Mouse (Mus musculus) embryonic facial prominence, embryonic 12.5 days (tissue): ENCODE measurements around the gene Nabp1. TPM values are rescaled to one million over a fixed set of nuclear protein-coding genes. Genes with fewer than 3 reads are reported as not detected.

Experiments used
- ATAC-seq: fragments of 200-750 bp; cut with Nextera tagmentation; 2 replicates; pipeline ENCODE4 v1.8.0; 2017; ENCODE audit not compliant: insufficient number of reproducible peaks, insufficient read depth, low FRiP score, low TSS enrichment
- H3K27ac ChIP-seq: fragments of 300-500 bp; sonication (generic); 2 replicates; pipeline ENCODE4 v1.5.1; 2016; ENCODE audit warnings: mild to moderate bottlenecking
- H3K27me3 ChIP-seq: fragments of 300-500 bp; sonication (generic); 2 replicates; pipeline ENCODE4 v1.6.1; 2016; ENCODE audit warnings: mild to moderate bottlenecking, moderate library complexity
- H3K36me3 ChIP-seq: fragments of 300-500 bp; sonication (generic); 2 replicates; pipeline ENCODE4 v1.6.1; 2016; ENCODE audit warnings: mild to moderate bottlenecking
- H3K4me1 ChIP-seq: fragments of 300-500 bp; sonication (generic); 2 replicates; pipeline ENCODE4 v1.6.1; 2016
- H3K4me2 ChIP-seq: fragments of 300-500 bp; sonication (generic); replicated peaks from 2 replicates; pipeline ENCODE4 v1.6.1; 2016; ENCODE audit warnings: mild to moderate bottlenecking, moderate library complexity
- H3K4me3 ChIP-seq: fragments of 300-500 bp; sonication (generic); 2 replicates; pipeline ENCODE4 v1.5.1; 2016; ENCODE audit warnings: mild to moderate bottlenecking
- H3K9ac ChIP-seq: fragments of 300-500 bp; sonication (generic); 2 replicates; pipeline ENCODE4 v1.6.1; 2016; ENCODE audit warnings: mild to moderate bottlenecking, moderate library complexity
- H3K9me3 ChIP-seq: fragments of 300-500 bp; sonication (generic); 2 replicates; pipeline ENCODE4 v1.6.1; 2016; ENCODE audit warnings: mild to moderate bottlenecking, moderate library complexity
- WGBS: fragments of 180-500 bp; shearing (Covaris S2); methylation state at CpG from one replicate; pipeline ENCODE4 v1.1.7; 2016; 5-methylcytosine and 5-hydroxymethylcytosine counted together
- polyA plus RNA-seq: library from polyadenylated mRNA; unstranded; fragments of >200 nt; fragmentation: Nextera tagmentation; extraction: Ambion mirVana; gene quantifications from 2 replicates; pipeline ENCODE4 v1.2.1, GENCODE M21; 2016

The Nabp1 gene
- polyA plus RNA-seq, result 5.7 and 6.8 TPM in 2 replicates

DNA sequence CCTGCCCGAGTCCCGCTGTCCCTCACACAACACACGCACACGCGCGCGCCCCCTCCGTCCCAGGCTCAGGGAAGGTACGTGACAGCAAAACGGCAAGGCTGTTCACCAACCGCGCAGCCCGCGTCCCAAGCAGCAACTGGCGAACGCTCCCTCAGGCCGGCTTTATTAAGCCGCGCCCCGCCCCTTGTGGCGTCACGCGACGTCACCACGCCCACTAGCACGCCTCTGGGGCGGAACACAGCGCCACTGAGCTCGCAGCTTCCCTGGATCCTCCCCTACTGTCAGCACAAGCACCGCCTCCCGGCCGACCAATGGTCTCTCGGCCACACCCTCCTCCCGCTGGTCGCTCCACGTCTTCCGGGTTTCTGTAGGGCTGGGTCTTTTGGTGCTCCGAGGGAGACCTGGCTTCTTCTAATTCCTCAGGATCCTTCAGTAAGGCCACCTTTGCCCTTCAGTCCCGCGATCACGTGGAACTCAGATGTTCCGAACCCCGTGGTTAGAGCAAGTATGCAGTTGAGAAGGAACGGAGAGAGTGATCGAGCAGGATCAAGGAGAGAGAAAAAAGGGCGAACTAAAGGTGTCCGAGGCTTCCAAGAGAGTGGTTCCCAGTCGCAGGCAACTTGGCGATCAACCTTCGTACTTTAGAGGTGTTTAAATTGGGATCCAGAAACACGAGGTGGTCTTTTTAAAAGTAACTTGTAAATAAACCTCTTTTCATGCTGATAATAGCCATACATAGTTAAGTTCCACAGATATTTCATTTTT is at the start of gene Nabp1:
Nabp1 (minus strand) TSS at position 164 of the 765 bp plus-strand sequence.
- H3K4me3 ChIP-seq, result peak within 1 kb of the TSS; percentile 60
- WGBS, result under 1% methylated on average over 51 of the region's 51 CpGs
- H3K9me3 ChIP-seq, result no peaks in the 10 kb centered on the region
- H3K4me1 ChIP-seq, result no peaks in the 10 kb centered on the region
- H3K9ac ChIP-seq, result peak within 1 kb of the TSS; percentile 66
- peak; percentile 100 for ATAC-seq
- H3K27ac ChIP-seq, result peak within 1 kb of the TSS; percentile 68; the same call in 1 of the 2 replicates
- no peaks in the 10 kb centered on the region for H3K27me3 ChIP-seq
- H3K36me3 ChIP-seq, result no peaks in the 10 kb centered on the region
- H3K4me2 ChIP-seq, result peak within 1 kb of the TSS; percentile 88

DNA sequence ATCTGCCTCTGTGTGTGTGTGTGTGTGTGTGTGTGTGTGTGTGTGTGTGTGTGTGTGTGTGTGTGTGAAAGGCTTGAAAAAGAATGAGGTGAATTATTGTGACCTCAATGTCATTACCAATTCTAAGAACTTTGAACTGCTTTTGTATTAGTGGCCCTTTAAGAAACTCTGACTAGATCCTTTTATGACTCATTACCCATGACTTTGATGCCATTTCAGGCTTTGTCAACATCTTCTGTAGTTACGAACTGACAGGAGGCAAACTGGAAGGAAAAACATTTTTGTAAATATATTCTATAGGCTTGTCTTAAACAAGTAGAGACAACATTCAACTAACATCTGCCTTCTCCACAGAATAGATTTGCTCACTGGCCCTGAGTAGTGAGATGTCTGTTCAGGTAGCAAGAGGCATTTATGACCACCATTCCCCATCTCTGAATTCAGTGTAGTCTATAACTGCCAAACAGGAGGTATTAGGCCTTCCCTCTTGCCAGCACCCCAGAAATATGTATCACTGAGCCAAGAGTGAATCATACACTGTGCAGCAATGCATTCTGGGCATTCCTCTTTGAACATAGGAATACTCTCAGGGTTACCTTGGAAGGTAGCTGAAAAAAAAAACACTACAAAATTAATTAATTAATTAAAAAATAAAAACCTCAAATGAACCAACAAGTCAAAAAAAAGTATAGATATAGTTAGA is 47.5 kb upstream of the Nabp1 start:
- H3K4me2 ChIP-seq, result no peak overlapping the region
- H3K9me3 ChIP-seq, result no peaks in the 10 kb centered on the region
- H3K27ac ChIP-seq, result no peak overlapping the region
- H3K4me1 ChIP-seq, result peaks cover 5% of the 10 kb centered on the region; the same call in 1 of the 2 replicates
- WGBS, result 76% methylated on average over 1 of the region's 1 CpGs
- ATAC-seq, result no peak
- no peak overlapping the region for H3K4me3 ChIP-seq
- no peaks in the 10 kb centered on the region for H3K36me3 ChIP-seq
- no peaks in the 10 kb centered on the region for H3K27me3 ChIP-seq
- H3K9ac ChIP-seq, result no peak overlapping the region

DNA sequence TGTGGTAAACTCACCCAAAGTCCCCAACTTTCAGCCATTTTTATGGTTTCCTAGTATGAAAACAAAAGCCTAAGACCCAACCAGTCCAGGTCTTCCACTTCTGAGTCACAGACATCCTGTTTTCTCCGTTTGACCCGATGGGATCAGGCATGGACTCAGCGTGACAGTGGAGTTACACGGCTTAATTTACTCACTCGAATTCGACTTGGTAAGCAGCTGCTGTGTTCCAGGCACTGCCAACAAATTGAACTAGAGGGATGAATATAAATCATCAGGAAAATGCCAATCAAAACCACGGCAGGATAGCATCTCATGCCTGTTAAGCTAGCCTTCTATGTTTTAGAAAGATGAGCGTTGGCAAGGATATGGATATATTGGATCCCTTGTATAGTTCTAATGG is 43.4 kb upstream of the Nabp1 start:
- Histone ChIP-seq H3K9ac (no peak overlapping the region), H3K4me2 (no peak overlapping the region), H3K27me3 (no peaks in the 10 kb centered on the region), H3K9me3 (no peaks in the 10 kb centered on the region), H3K4me3 (no peak overlapping the region), H3K4me1 (no peaks in the 10 kb centered on the region), H3K27ac (no peak overlapping the region), H3K36me3 (no peaks in the 10 kb centered on the region)
- ATAC-seq, result no peak
- WGBS, result 71% methylated on average over 8 of the region's 8 CpGs

DNA sequence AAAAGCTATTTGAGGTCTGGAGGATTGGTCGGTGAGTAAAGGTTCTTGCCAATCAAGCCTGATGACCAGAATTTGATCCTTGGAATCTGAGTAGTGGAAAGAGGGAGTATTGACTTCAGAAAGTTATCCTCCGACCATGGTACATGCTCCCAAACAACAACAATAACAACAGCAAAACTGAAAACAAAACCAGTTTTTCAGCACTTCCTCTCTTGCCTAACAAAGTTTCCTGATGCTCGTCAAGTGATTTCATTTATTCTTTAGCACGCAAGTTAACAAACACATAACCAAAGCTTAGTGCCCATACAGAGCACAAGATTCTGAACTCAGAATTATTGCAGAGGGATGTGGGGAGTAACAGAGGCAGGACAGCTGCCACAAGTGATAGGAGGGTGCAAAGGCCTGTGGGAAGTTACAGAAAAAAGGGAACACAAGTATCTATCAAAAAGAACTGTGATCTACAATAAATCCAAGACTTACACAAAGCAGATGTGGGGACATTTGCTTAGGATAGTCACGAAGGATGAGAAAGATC is 42.1 kb upstream of the Nabp1 start:
- H3K36me3 ChIP-seq, result no peaks in the 10 kb centered on the region
- H3K9me3 ChIP-seq, result no peaks in the 10 kb centered on the region
- H3K4me2 ChIP-seq, result no peak overlapping the region
- no peak for ATAC-seq
- H3K4me1 ChIP-seq, result no peaks in the 10 kb centered on the region
- H3K27ac ChIP-seq, result no peak overlapping the region
- 68% methylated on average over 5 of the region's 5 CpGs for WGBS
- H3K9ac ChIP-seq, result no peak overlapping the region
- no peak overlapping the region for H3K4me3 ChIP-seq
- H3K27me3 ChIP-seq, result no peaks in the 10 kb centered on the region

DNA sequence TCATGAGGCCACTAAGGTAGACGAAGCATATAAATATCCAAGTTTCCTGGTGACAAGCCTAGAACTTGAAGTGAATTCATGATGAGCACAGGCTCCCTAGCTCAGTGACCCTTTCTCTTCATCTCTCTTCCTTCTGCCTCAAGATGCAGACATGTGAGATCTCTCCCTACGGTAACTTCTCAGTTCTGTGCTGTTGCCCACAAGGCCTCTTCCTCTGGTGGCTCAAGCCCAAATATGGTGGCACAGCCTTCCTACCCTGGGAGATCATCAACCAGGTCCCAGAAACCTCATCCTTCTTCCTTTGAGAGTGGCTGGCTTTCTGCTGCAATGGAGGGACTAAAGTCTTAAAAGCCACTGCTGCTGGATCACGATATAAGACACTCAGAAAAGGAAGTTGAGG is 40.9 kb upstream of the Nabp1 start:
- no peaks in the 10 kb centered on the region for H3K4me1 ChIP-seq
- H3K9ac ChIP-seq, result no peak overlapping the region
- H3K27me3 ChIP-seq, result no peaks in the 10 kb centered on the region
- no peak overlapping the region for H3K4me2 ChIP-seq
- 85% methylated on average over 3 of the region's 3 CpGs for WGBS
- H3K36me3 ChIP-seq, result no peaks in the 10 kb centered on the region
- H3K27ac ChIP-seq, result no peak overlapping the region
- no peak overlapping the region for H3K4me3 ChIP-seq
- ATAC-seq, result no peak
- H3K9me3 ChIP-seq, result no peaks in the 10 kb centered on the region

DNA sequence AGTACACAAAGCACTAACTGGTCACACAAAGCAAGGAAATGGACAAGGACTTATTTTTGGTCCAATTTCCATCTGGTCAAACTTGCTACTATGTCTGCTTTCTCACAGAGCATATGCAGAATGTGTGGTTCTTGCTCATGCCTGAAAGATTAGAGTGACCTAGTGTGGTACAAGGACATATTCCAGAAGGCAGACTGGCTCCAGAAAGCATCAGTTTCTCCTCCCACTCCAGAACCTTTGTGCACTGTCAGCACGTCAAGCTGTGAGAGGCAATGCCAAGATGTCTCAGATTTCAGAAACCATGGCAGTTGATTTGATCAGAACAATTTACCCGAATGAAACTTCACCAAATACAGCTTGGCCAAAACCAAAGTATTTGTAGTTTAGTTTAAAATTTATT is 37.4 kb upstream of the Nabp1 start:
- Histone ChIP-seq H3K4me1 (no peaks in the 10 kb centered on the region), H3K4me3 (no peak overlapping the region), H3K27me3 (no peaks in the 10 kb centered on the region), H3K36me3 (no peaks in the 10 kb centered on the region), H3K27ac (no peak overlapping the region), H3K9me3 (no peaks in the 10 kb centered on the region), H3K9ac (no peak overlapping the region), H3K4me2 (no peak overlapping the region)
- 37% methylated on average over 2 of the region's 2 CpGs for WGBS
- no peak for ATAC-seq

DNA sequence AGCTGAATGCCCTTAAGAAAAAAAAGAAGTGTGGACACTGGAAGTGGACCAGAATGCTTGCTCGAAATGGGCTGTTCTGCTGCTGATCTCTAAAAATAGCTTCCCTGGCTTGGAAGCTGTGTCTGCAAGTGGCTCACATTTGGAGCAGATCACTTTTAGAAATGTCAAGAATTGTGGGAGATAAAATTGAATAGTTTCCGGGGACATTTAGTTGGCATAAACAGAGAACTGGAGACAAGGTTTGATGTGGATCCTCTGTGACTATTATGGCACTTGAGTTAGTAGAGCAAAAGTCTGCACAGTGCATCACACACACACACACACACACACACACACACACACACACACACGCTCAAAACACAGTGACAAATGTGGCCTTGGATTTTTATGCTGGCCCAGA is 36.8 kb upstream of the Nabp1 start:
- Histone ChIP-seq H3K4me2 (no peak overlapping the region), H3K27ac (no peak overlapping the region), H3K9ac (no peak overlapping the region), H3K27me3 (no peaks in the 10 kb centered on the region), H3K9me3 (no peaks in the 10 kb centered on the region), H3K4me1 (no peaks in the 10 kb centered on the region), H3K4me3 (no peak overlapping the region), H3K36me3 (no peaks in the 10 kb centered on the region)
- WGBS, result 86% methylated on average over 3 of the region's 3 CpGs
- ATAC-seq, result no peak

DNA sequence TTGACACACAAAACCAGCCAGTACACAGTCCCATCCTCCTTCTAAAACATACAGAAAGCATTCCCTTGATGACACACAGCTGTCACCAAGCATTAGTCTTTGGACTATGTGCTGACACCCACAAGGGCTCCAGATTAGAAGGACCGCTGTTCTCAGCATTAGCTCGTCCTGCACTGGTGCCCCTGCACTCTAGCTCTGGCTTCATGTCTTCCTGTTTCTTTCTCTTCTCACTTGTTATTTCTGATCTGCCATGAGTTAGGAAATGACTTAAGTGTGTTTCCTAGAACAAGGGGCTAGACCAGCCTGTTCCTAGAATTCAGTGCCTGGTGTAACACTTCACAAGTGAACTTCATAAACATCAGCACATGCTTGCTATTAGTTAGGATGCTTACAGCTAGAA is 36.2 kb upstream of the Nabp1 start:
- no peak for ATAC-seq
- H3K36me3 ChIP-seq, result no peaks in the 10 kb centered on the region
- no peak overlapping the region for H3K27ac ChIP-seq
- no peaks in the 10 kb centered on the region for H3K9me3 ChIP-seq
- no peak overlapping the region for H3K4me2 ChIP-seq
- no peaks in the 10 kb centered on the region for H3K27me3 ChIP-seq
- H3K9ac ChIP-seq, result no peak overlapping the region
- 88% methylated on average over 2 of the region's 2 CpGs for WGBS
- no peaks in the 10 kb centered on the region; the same call in 1 of the 2 replicates for H3K4me1 ChIP-seq
- H3K4me3 ChIP-seq, result no peak overlapping the region

DNA sequence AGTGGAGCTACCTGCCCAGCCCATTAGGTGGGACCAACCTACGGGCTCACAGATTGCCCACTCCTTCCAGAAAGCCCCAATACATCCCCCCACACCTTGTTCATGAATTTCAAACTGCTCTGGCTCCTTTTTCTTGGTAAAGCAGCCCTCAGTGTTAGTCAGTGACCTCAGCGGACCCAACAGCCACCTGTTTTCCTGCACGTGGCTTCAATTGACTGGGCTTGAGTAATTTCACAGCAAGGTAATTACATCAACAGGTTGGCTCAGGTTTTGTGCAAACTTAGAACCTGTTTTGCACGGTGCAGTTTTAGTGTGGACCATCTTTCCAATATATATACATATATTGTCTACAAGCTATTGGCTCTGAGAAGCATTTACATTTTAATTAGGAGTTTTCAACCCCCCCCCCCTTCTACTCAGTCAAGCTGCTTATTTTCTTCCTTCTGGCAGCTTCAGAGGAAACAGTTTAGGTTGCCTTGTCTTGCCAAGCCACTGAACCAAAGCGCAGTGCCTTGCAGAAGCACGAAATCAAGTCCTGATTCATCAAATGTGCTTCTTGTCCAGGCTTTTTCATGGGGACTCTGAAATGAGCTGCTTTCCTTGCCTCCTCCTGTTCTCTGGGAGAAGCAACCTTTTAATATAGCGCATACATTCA is 35.0 kb upstream of the Nabp1 start:
- 71% methylated on average over 7 of the region's 7 CpGs for WGBS
- Histone ChIP-seq H3K27me3 (no peaks in the 10 kb centered on the region), H3K9me3 (no peaks in the 10 kb centered on the region), H3K9ac (no peak overlapping the region), H3K27ac (no peak overlapping the region), H3K4me2 (no peak overlapping the region), H3K36me3 (no peaks in the 10 kb centered on the region), H3K4me3 (no peak overlapping the region), H3K4me1 (no peaks in the 10 kb centered on the region; the same call in 1 of the 2 replicates)
- no peak for ATAC-seq

DNA sequence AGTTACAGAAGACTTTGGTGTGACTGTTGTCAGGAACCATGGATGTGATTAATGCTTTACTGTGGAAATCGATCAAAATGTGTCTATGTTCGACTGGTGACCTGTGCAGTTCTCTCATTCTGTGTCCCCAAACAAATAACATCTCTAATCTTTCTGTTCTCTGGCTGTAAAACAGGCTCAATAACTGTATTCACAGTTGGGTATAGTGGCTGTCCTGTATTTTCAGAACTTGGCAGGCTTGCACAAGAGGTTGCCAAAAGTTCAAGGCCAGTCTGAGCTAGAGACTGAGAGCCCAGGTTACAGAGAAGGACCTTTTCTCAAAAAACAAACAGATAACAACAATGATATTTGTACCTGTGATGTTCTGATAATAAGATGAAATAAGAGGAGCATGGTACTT is 34.1 kb upstream of the Nabp1 start:
- no peak for ATAC-seq
- no peak overlapping the region for H3K4me3 ChIP-seq
- H3K36me3 ChIP-seq, result no peaks in the 10 kb centered on the region
- H3K27me3 ChIP-seq, result no peaks in the 10 kb centered on the region
- WGBS, result 88% methylated on average over 2 of the region's 2 CpGs
- no peak overlapping the region for H3K9ac ChIP-seq
- H3K27ac ChIP-seq, result no peak overlapping the region
- no peak overlapping the region for H3K4me2 ChIP-seq
- H3K9me3 ChIP-seq, result no peaks in the 10 kb centered on the region
- H3K4me1 ChIP-seq, result no peaks in the 10 kb centered on the region; the same call in 1 of the 2 replicates

DNA sequence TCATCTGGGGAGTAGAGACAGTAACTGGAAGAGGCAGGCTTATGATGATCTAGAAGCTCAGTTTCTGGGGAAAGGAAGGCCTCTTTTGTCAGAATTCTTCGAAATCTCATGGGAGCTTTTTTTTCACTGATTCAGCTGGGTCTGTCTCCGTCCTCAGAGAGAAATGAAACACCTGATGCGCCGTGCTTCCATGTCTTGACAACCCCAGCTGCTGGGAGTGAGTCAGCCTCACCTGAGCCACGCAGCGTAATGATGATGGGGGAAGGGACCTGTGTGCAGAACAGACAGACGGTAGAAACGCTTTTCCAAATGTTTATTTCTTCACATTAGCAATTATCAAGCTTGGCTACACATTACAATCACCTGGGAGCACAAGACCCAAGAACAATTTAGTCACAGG is 31.6 kb upstream of the Nabp1 start:
- no peak for ATAC-seq
- Histone ChIP-seq H3K9ac (no peak overlapping the region), H3K9me3 (no peaks in the 10 kb centered on the region), H3K4me2 (no peak overlapping the region), H3K27ac (no peak overlapping the region), H3K4me1 (no peaks in the 10 kb centered on the region; the same call in 1 of the 2 replicates), H3K27me3 (no peaks in the 10 kb centered on the region), H3K4me3 (no peak overlapping the region), H3K36me3 (no peaks in the 10 kb centered on the region)
- 60% methylated on average over 8 of the region's 8 CpGs for WGBS
